Mouse (Mus musculus): Measurements from ENCODE around the gene Lrrc45.

- TF ChIP-seq POLR2A (IDR thresholded peaks at IDR 0.05; ENCODE audit: low read depth, low read length) (no peak), CTCF (IDR thresholded peaks at IDR 0.05; ENCODE audit: extremely low read depth, insufficient read depth, insufficient read length, insufficient replicate concordance) (no peak)
Observed at GRCm38 (mm10) chr11:120761811-120762671, 48.3 kb downstream of the Lrrc45 start.

Measured in spleen, adult 2 months (tissue).